ENCODE assay signal across 11 mouse cellular contexts in the genomic region with DNA sequence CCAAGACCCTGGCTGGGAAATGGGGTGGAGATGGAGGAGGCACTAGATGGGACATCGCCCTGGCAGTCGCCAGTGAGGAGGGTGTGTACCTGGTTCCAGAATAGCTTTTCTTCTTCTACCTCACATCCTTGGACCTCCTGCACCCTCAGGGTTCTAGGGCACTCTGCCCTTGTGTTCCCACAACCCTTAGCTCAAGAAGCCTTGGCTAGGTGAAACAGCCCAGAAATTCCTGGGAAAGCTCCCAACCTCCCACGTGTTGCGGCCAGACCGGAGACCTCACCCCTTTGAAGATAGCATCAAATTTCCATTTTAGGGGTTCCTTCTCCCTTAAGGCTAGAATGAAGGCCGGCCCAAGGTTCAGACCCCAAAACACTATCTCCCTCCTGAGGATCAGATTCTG. TPM values are rescaled to one million over a fixed set of nuclear protein-coding genes. Genes with fewer than 3 reads are reported as not detected.
A peak's percentile ranks its signal among the peaks of the same experiment; 100 is the strongest.
DNase-seq lines count a peak whose midpoint lies in the region; ATAC-seq and TF ChIP-seq lines count a peak whose summit lies in the region.
"Had no signal": no experiment of that assay in that cellular context is flagged by ENCODE, and none has a peak within 500 bp of the region (broad histone marks: within the 10 kb centered on the region; RNA-seq: fewer than 3 reads in every experiment).

No protein-coding gene starts in this region.

- DNase-seq in heart, postnatal 0 days (ENCODE audit: low spot score) = no peak
- DNase-seq in heart, postnatal 4 days = no peak
- no peak for DNase-seq in midbrain, postnatal 0 days (ENCODE audit: low spot score)
- no peak for DNase-seq in intestine, embryonic 14.5 days (ENCODE audit: low spot score)
- DNase-seq in adipocyte (ENCODE audit: low spot score) = no peak
- DNase-seq in gastrocnemius, postnatal 25 days = no peak
- DNase-seq: embryo, embryonic 11 days; heart, postnatal 10 days had no signal

- peaks cover 17% of the 10 kb centered on the region for H3K27me3 ChIP-seq in heart, postnatal 0 days (ENCODE audit: control insufficient read depth, insufficient read depth, low read length)
- H3K27me3 ChIP-seq in midbrain, embryonic 13.5 days = peaks cover 68% of the 10 kb centered on the region
- peaks cover 24% of the 10 kb centered on the region for H3K27me3 ChIP-seq in midbrain, postnatal 0 days (ENCODE audit: insufficient read depth, low read length)
- H3K27me3 ChIP-seq in intestine, embryonic 14.5 days (replicated peaks; ENCODE audit: control insufficient read depth, insufficient read depth, low read length) = peaks cover 38% of the 10 kb centered on the region
- peaks cover 28% of the 10 kb centered on the region for H3K27me3 ChIP-seq in stomach, embryonic 15.5 days (replicated peaks)

- H3K36me3 ChIP-seq in heart, postnatal 0 days (replicated peaks; ENCODE audit: control insufficient read depth, insufficient read depth, low read length) = no peaks in the 10 kb centered on the region
- no peaks in the 10 kb centered on the region for H3K36me3 ChIP-seq in midbrain, embryonic 13.5 days
- H3K36me3 ChIP-seq in midbrain, postnatal 0 days (ENCODE audit: insufficient read depth, low read length) = no peaks in the 10 kb centered on the region
- H3K36me3 ChIP-seq in intestine, embryonic 14.5 days (ENCODE audit: control insufficient read depth, insufficient read depth, low read length) = no peaks in the 10 kb centered on the region
- H3K36me3 ChIP-seq in stomach, embryonic 15.5 days = no peaks in the 10 kb centered on the region
- H3K36me3 ChIP-seq: neural tube, embryonic 13.5 days had no signal

- 41% methylated on average over 6 of the region's 6 CpGs for WGBS in heart, postnatal 0 days
- 58% methylated on average over 6 of the region's 6 CpGs for WGBS in midbrain, embryonic 13.5 days
- 52% methylated on average over 6 of the region's 6 CpGs for WGBS in midbrain, postnatal 0 days
- 45% methylated on average over 6 of the region's 6 CpGs for WGBS in intestine, embryonic 14.5 days
- WGBS in stomach, embryonic 15.5 days = 48% methylated on average over 6 of the region's 6 CpGs

- peak overlapping the region; percentile 58 for H3K4me2 ChIP-seq in heart, postnatal 0 days (ENCODE audit: low read depth, low read length)
- H3K4me2 ChIP-seq in midbrain, embryonic 13.5 days (replicated peaks) = no peak overlapping the region
- no peak overlapping the region for H3K4me2 ChIP-seq in midbrain, postnatal 0 days (ENCODE audit: low read depth, low read length, poor library complexity, severe bottlenecking)
- peak overlapping the region; percentile 53 for H3K4me2 ChIP-seq in intestine, embryonic 14.5 days (ENCODE audit: low read length)
- H3K4me2 ChIP-seq in stomach, embryonic 15.5 days = peak overlapping the region; percentile 75

- no peak overlapping the region for H3K27ac ChIP-seq in heart, postnatal 0 days (ENCODE audit: low read depth)
- H3K27ac ChIP-seq in midbrain, embryonic 13.5 days = no peak overlapping the region
- no peak overlapping the region for H3K27ac ChIP-seq in midbrain, postnatal 0 days (ENCODE audit: low read depth, low read length)
- no peak overlapping the region for H3K27ac ChIP-seq in intestine, embryonic 14.5 days (ENCODE audit: low read depth)
- no peak overlapping the region for H3K27ac ChIP-seq in stomach, embryonic 15.5 days
- H3K27ac ChIP-seq: neural tube, embryonic 13.5 days had no signal

- H3K4me1 ChIP-seq in heart, postnatal 0 days (ENCODE audit: control insufficient read depth, insufficient read depth) = peaks cover 30% of the 10 kb centered on the region; the same call in 1 of the 2 replicates
- H3K4me1 ChIP-seq in midbrain, embryonic 13.5 days (replicated peaks) = peaks cover 14% of the 10 kb centered on the region
- H3K4me1 ChIP-seq in midbrain, postnatal 0 days (ENCODE audit: insufficient read depth, low read length) = no peaks in the 10 kb centered on the region
- peaks cover 8% of the 10 kb centered on the region for H3K4me1 ChIP-seq in intestine, embryonic 14.5 days (replicated peaks; ENCODE audit: control insufficient read depth, insufficient read depth, low read length)
- peaks cover 13% of the 10 kb centered on the region for H3K4me1 ChIP-seq in stomach, embryonic 15.5 days

- no peak for TF ChIP-seq CTCF in heart, postnatal 0 days (IDR thresholded peaks at IDR 0.05; ENCODE audit: low read depth)
- no peak for TF ChIP-seq CTCF in midbrain, postnatal 0 days (IDR thresholded peaks at IDR 0.05)

- peak overlapping the region; percentile 51 for H3K4me3 ChIP-seq in heart, postnatal 0 days (ENCODE audit: low read depth, low read length)
- 0 out of 2 replicates have a peak overlapping the region, but pooled peaks have one; percentile 43 for H3K4me3 ChIP-seq in midbrain, embryonic 13.5 days (replicated peaks)
- no peak overlapping the region for H3K4me3 ChIP-seq in midbrain, postnatal 0 days (ENCODE audit: low read depth, low read length)
- H3K4me3 ChIP-seq in intestine, embryonic 14.5 days (ENCODE audit: low read depth, low read length) = peak overlapping the region; percentile 38; the same call in 1 of the 2 replicates
- H3K4me3 ChIP-seq in stomach, embryonic 15.5 days (replicated peaks) = peak overlapping the region; percentile 45

- TF ChIP-seq EP300 in heart, postnatal 0 days (IDR thresholded peaks at IDR 0.05; ENCODE audit: low read depth) = no peak

- no peak for ATAC-seq in heart, postnatal 0 days (ENCODE audit: insufficient read depth, low read depth)
- no peak for ATAC-seq in midbrain, embryonic 13.5 days
- ATAC-seq in midbrain, postnatal 0 days (ENCODE audit: low FRiP score) = no peak
- no peak for ATAC-seq in intestine, embryonic 14.5 days (replicated peaks; ENCODE audit: low FRiP score, low TSS enrichment, low read depth)
- ATAC-seq in stomach, embryonic 15.5 days (ENCODE audit: insufficient read depth, low FRiP score, low read depth) = no peak

- H3K9me3 ChIP-seq in heart, postnatal 0 days (replicated peaks; ENCODE audit: control insufficient read depth, low read length) = no peaks in the 10 kb centered on the region
- no peaks in the 10 kb centered on the region for H3K9me3 ChIP-seq in midbrain, embryonic 13.5 days
- no peaks in the 10 kb centered on the region for H3K9me3 ChIP-seq in midbrain, postnatal 0 days (ENCODE audit: low read length)
- H3K9me3 ChIP-seq in intestine, embryonic 14.5 days (ENCODE audit: control insufficient read depth, low read length) = no peaks in the 10 kb centered on the region
- no peaks in the 10 kb centered on the region for H3K9me3 ChIP-seq in stomach, embryonic 15.5 days
- H3K9me3 ChIP-seq: neural tube, embryonic 13.5 days had no signal

- peak overlapping the region; percentile 57; the same call in 1 of the 2 replicates for H3K9ac ChIP-seq in heart, postnatal 0 days (replicated peaks; ENCODE audit: low read depth, low read length)
- H3K9ac ChIP-seq in midbrain, embryonic 13.5 days (replicated peaks) = no peak overlapping the region
- no peak overlapping the region for H3K9ac ChIP-seq in midbrain, postnatal 0 days (replicated peaks; ENCODE audit: low read length, poor library complexity, severe bottlenecking)
- H3K9ac ChIP-seq in intestine, embryonic 14.5 days (ENCODE audit: low read length) = no peak overlapping the region
- no peak overlapping the region for H3K9ac ChIP-seq in stomach, embryonic 15.5 days

RNA-seq across cellular contexts. Expression of gene Tent5b, which starts 0.8 kb away (rescaled TPM):
- 33.3 and 48.2 TPM in 2 replicates for total RNA-seq in heart, postnatal 0 days (2014; rRNA removed; ENCODE audit: low replicate concordance)
- 0.78 and 1.4 TPM in 2 replicates for polyA plus RNA-seq in heart, postnatal 0 days (2015; fragmentation: Nextera tagmentation; extraction: Ambion mirVana)
- 1 to 10 TPM; 1.9 to 3.1 TPM for total RNA-seq in heart, postnatal 4 days (2021)
- 0.17 and 0.31 TPM in 2 replicates for polyA plus RNA-seq in midbrain, embryonic 13.5 days (2015; fragmentation: Nextera tagmentation; extraction: Ambion mirVana)
- total RNA-seq in midbrain, postnatal 0 days (2014; rRNA removed) = 0.77 and 1.2 TPM in 2 replicates
- polyA plus RNA-seq in midbrain, postnatal 0 days (2015; fragmentation: Nextera tagmentation; extraction: Ambion mirVana) = 0.27 and 0.49 TPM in 2 replicates
- polyA plus RNA-seq in intestine, embryonic 14.5 days (2014; fragmentation: Nextera tagmentation; extraction: Ambion mirVana) = 0.23 and 0.38 TPM in 2 replicates
- polyA plus RNA-seq in stomach, embryonic 15.5 days (2015; fragmentation: Nextera tagmentation; extraction: Ambion mirVana) = 2.4 and 4.1 TPM in 2 replicates
- total RNA-seq in gastrocnemius, postnatal 25 days (2021) = 1 to 10 TPM in 1 of 2 experiments, under 1 TPM in 1; 0.38 to 1.2 TPM

RNA-seq across cellular contexts. Expression of gene Trnp1, which starts 17.6 kb away (rescaled TPM):
- 4.1 and 9.8 TPM in 2 replicates for total RNA-seq in heart, postnatal 0 days (2014; rRNA removed; ENCODE audit: low replicate concordance)
- polyA plus RNA-seq in heart, postnatal 0 days (2015; fragmentation: Nextera tagmentation; extraction: Ambion mirVana) = 1.8 and 2.7 TPM in 2 replicates
- total RNA-seq in heart, postnatal 4 days (2021) = 1 to 10 TPM; 1.4 to 2.4 TPM
- 1.2 and 1.9 TPM in 2 replicates for polyA plus RNA-seq in midbrain, embryonic 13.5 days (2015; fragmentation: Nextera tagmentation; extraction: Ambion mirVana)
- total RNA-seq in midbrain, postnatal 0 days (2014; rRNA removed) = 45.2 and 52.2 TPM in 2 replicates
- polyA plus RNA-seq in midbrain, postnatal 0 days (2015; fragmentation: Nextera tagmentation; extraction: Ambion mirVana) = 15.2 and 17.5 TPM in 2 replicates
- 1.1 and 2.4 TPM in 2 replicates for polyA plus RNA-seq in intestine, embryonic 14.5 days (2014; fragmentation: Nextera tagmentation; extraction: Ambion mirVana)
- polyA plus RNA-seq in stomach, embryonic 15.5 days (2015; fragmentation: Nextera tagmentation; extraction: Ambion mirVana) = 2.8 and 3.1 TPM in 2 replicates
- total RNA-seq in gastrocnemius, postnatal 25 days (2021) = under 1 TPM; 0.77 to 0.96 TPM

RNA-seq across cellular contexts. Expression of gene Kdf1, which starts 38.0 kb away (rescaled TPM):
- not detected in 2 replicates for total RNA-seq in heart, postnatal 0 days (2014; rRNA removed; ENCODE audit: low replicate concordance)
- 0.16 and 0.30 TPM in 2 replicates for polyA plus RNA-seq in heart, postnatal 0 days (2015; fragmentation: Nextera tagmentation; extraction: Ambion mirVana)
- not detected for total RNA-seq in heart, postnatal 4 days (2021)
- polyA plus RNA-seq in midbrain, embryonic 13.5 days (2015; fragmentation: Nextera tagmentation; extraction: Ambion mirVana) = 0.15 and 0.24 TPM in 2 replicates
- total RNA-seq in midbrain, postnatal 0 days (2014; rRNA removed) = 0.47 and 2.0 TPM in 2 replicates
- polyA plus RNA-seq in midbrain, postnatal 0 days (2015; fragmentation: Nextera tagmentation; extraction: Ambion mirVana) = 0.77 and 1.2 TPM in 2 replicates
- polyA plus RNA-seq in intestine, embryonic 14.5 days (2014; fragmentation: Nextera tagmentation; extraction: Ambion mirVana) = 32.9 and 34.5 TPM in 2 replicates
- 31.5 and 38.6 TPM in 2 replicates for polyA plus RNA-seq in stomach, embryonic 15.5 days (2015; fragmentation: Nextera tagmentation; extraction: Ambion mirVana)
- total RNA-seq in gastrocnemius, postnatal 25 days (2021) = not detected
- total RNA-seq: heart, postnatal 10 days had no signal

Comparison
In these comparisons a context has a peak if more than half of its experiments do, and no peak if none do; other contexts are left out.
1. H3K4me2 ChIP-seq: peak in heart, postnatal 0 days (single experiment), intestine, embryonic 14.5 days (single experiment) and stomach, embryonic 15.5 days (single experiment); none in midbrain, embryonic 13.5 days (single experiment) and midbrain, postnatal 0 days (single experiment).
2. RNA of gene Kdf1, which starts 38.0 kb away (polyA plus RNA-seq): 32.9 to 34.5 TPM in intestine, embryonic 14.5 days and 31.5 to 38.6 TPM in stomach, embryonic 15.5 days; 0.77 to 1.2 TPM in midbrain, postnatal 0 days, 0.15 to 0.24 TPM in midbrain, embryonic 13.5 days and 0.16 to 0.30 TPM in heart, postnatal 0 days; every median in the first group is over 10 times any median in the second.